Mouse (Mus musculus) gonadal fat pad, adult 2 months (tissue): ENCODE data around the gene Fbn1. TPM values are rescaled to one million over a fixed set of nuclear protein-coding genes. Genes with fewer than 3 reads are reported as not detected.

Experiments
- polyA plus RNA-seq: library from polyadenylated mRNA; depleted of rRNA; stranded (reverse); fragments of >200 nt; gene quantifications from 2 replicates; pipeline ENCODE4 v1.2.3, GENCODE M21; 2012; rRNA removed

The Fbn1 gene
- polyA plus RNA-seq, 1 experiment = 34.6 TPM

Other genes with a start within 250 kb of the Fbn1 start
- gene Gm9913, start 2.9 kb downstream of the Fbn1 start, polyA plus RNA-seq = 0.19 and 0.27 TPM in 2 replicates
- 1.2 TPM in 2 replicates for gene Cep152, start 117.1 kb upstream of the Fbn1 start, polyA plus RNA-seq
- gene Eid1, start 165.1 kb upstream of the Fbn1 start, polyA plus RNA-seq = 26.7 and 42.2 TPM in 2 replicates
- gene Shc4, start 216.2 kb upstream of the Fbn1 start, polyA plus RNA-seq = 8.9 and 14.2 TPM in 2 replicates